Mouse (Mus musculus) megakaryocyte, embryonic 14.5 days (primary cell): ENCODE data around the gene Gm5129.

Experiments used
- FLI1 ChIP-seq: IDR thresholded peaks from 2 replicates; pipeline ENCODE4 v1.6.1; 2012; ENCODE audit warnings: low read length, inconsistent platforms, mixed read lengths
- GATA1 ChIP-seq: IDR thresholded peaks from 3 replicates; pipeline ENCODE4 v1.6.1; 2012; ENCODE audit warnings: mixed read lengths, low read length, inconsistent platforms, borderline replicate concordance

DNA sequence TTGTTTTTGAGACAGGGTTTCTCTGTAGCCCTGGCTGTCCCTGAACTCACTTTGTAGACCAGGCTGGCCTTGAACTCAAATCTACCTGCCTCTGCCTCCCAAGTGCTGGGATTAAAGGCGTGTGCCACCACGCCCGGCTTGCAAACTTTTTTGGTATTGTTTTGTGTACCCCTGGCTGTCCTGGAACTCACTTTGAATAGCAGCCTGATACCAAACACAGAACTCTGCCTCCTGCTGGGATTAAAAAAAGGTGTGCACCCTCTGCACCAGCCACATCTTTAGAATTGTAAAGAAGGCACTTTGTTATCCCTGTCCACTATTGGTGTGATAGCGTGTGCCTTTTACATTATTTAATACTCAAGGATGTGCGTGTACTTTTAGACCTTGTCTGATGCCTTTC is 1.7 kb upstream of the Gm5129 start:
- TF ChIP-seq FLI1, result no peak
- TF ChIP-seq GATA1, result no peak
